Mouse (Mus musculus) gastrocnemius, postnatal 10 days (tissue): ENCODE data around the gene Cdk12. TPM values are rescaled to one million over a fixed set of nuclear protein-coding genes. Genes with fewer than 3 reads are reported as not detected.

ENCODE experiments used
- DNase-seq: peaks from one replicate; pipeline ENCODE4 v3.0.0; 2021; ENCODE audit warnings: mixed read lengths
- total RNA-seq, 2 experiments: library from RNA; stranded (reverse); gene quantifications; 2 replicates each; pipeline ENCODE4 v1.2.3; 2021

Cdk12 gene
- total RNA-seq, 2 experiments from 2014 or later = 16.6 to 25.1 TPM

DNA sequence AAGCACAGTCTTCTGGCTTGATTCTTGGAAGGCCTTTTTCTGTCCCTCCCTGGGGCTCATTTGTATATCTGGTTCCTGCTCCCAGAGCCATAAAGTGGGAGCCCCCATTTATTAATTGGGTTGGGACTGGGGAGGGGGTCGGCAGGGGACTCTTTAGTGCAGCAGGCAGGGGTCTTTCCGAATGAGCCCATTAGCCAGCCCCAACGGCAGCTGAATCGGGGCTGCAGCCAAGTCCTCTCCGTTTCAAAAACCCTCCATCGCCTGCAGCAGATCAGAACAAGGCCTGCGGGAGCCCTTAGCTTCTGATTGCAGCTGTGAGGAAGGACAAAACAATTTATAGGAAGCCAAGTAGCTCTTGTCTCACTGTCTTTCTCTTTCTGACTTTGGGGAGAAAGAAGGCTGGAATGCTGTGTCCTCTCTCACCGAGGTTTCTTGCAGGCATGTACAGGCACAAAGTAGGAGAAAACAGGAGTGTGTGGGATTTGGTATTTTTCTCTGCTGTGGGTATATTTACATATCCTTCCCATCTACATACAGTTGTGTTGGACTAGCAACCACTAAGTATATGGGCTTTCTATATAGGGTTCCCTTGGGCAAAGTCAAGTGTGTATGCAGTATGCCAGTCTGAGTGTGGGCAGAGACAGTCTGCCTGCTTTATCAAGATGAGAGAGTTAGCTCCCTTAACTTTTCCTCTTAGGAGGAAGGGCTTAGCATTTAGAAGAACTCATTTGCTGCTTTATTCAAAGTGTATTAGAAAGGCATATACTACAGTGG is 58.0 kb downstream of the Cdk12 start:
- DNase-seq = no peak

DNA sequence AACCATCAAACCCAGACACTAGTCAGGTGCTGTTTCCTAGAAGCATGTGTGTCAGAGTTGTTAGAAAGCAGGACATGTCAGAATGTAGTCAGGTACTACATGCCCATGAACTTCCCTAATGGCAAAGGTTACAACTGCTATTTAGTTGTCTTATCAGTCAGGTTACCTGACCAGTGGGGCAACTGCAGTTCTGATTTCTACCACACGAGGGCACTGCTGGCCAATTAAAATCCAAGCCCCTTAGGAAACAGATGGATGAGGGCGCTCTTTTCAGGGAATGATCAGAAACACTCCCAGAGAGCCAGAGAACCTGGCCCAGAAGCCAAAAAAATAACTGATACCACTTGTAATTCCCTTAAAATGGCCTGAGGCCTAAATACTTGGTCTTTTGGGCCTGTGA is 62.2 kb downstream of the Cdk12 start:
- DNase-seq = peak; percentile 83

DNA sequence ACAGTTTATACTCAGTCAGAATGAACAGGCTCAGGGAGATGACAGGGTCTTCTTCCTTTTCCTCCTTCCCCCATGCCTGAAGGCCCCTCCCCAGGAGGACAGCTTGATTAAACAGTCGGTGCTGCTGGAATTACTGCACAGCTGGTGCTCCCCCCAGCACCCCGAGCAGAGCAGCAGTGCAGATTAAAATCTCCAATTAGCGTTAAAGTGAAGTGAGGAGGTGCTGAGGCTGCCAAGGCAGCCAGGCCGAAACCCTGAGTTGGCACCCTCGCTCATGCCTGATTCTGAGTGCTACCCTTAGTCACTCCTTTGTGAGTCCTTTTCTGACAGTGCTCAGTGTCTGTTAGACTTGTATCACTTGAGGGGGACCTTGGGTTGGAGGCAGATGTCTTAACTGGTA is 63.0 kb downstream of the Cdk12 start:
- no peak for DNase-seq

DNA sequence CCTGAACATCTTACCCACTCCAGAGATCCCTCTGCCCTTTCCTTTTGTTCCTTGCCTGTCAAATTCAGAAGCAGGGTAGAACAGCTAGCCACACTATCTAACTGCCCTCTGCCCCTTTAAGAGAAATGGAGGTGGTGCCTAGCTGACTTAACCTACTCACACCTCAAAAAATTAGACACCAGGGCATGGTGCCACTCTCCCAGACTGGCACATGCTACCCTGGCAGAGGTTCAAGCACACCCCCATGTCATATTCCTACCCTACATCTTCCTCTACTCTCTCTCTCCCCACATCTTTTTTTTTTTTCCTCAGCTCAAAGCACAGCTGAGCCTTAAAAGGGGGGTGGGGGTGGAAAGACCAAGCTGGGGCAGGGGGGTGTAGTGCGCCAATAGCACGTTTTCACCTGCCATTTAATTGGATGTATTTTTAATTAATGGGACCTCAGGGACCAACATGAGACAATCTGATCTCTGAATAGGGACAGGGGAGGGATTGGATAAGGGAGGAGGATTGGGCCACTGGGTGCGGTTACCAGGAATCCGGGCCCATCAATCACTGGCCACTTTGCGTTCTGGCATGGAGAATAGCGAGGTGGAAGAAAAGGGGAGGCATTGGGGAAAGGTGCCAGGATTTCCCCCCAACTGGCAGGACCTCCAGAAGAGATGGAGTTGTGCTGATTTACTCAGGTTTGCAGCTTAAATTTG is 64.0 kb downstream of the Cdk12 start:
- DNase-seq = no peak

DNA sequence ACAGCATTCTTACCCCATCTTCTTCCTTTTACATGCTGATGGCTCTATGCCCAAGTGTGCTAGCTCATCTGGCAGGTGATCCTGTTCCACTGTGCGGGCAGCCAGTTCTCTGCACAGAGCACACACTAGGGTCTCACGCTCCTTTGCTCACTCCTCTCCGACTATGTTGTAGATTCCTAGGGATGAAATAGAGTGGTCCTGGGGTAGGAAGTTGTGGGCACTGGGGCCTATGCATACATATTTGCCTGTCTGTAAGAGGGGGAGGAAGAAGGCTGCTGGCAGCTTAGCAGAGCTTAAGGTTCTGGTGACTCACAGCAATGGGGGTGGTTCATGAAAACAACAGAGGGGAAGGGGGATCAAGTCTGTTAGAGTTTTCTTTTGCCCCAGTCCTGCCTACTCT is 67.2 kb downstream of the Cdk12 start:
- DNase-seq = no peak

DNA sequence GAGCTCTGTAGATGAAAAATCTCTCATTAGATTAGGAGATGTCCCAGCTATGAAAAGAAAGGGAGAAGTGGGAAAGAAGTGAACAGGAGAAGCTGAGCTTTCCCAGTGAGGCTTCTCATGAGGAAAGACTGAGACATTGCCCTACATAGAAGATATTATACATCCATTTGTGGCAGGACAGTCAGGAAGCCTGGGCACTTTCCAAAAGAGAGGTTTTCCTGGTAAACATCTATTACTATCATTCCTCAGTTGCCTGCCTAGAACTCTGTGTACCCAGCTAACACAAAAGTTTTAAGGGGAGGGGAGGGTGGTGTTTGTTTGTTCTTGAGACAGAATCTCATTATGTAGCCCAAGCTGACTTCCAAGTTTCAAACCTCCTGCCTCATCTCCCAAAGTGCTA is 67.6 kb downstream of the Cdk12 start:
- no peak for DNase-seq

DNA sequence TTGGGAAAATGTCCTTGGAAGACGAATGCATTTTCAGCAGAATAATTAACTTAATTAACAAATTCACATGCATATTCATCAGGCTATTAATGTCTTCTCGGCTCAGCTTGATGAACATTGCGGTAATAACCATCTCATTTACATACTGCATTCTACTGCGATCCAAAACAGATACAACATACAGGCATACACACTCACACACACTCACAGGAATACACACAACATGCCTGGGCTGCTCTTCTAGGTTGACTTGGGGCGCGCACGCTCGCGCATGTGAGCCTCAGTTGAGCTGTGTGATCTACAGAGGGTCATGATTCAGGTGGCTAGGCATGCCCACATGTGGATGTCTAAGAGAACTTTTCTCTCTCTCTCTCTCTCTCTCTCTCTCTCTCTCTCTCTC is 80.9 kb downstream of the Cdk12 start:
- no peak for DNase-seq

DNA sequence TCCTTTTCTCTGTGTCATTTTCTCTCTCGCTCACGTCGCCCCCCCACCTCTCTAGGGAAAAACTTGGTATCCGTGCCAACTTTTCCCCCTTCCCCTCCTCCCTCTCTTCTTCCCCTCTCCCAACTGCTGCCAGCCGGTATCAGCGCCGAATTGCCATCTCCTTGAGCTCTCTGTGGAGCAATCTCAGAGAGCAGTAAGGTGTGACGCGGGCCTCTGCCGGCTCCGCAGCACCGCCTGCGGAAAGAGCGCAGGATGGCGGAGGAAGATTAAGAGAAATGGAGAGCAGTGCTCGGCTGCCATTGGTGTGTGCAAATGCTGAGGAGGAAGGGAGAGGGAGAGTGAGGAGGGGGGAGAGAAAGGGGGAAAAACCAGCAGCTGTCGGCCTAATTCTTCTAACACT is 81.4 kb downstream of the Cdk12 start:
- no peak for DNase-seq

DNA sequence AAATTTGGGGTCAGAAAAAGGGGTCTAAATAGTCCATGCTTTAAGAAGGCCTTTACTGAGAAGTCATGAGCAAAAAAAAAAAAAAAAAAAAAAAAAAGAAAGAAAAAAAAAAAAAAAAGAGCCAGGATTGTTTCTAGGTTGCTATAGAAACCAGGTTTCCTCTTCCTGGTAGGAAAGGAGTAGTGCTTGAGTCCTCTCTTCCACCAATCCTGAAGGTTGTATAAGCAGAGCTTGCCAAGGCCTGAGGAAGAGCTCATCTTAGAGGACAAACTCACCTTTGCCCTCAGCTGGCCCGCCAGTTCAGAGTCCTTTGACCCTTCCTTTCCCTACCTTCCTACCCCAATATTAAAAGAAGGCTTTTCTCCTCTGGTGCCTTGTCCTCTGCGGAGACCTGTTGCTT is 82.5 kb downstream of the Cdk12 start:
- DNase-seq = no peak

DNA sequence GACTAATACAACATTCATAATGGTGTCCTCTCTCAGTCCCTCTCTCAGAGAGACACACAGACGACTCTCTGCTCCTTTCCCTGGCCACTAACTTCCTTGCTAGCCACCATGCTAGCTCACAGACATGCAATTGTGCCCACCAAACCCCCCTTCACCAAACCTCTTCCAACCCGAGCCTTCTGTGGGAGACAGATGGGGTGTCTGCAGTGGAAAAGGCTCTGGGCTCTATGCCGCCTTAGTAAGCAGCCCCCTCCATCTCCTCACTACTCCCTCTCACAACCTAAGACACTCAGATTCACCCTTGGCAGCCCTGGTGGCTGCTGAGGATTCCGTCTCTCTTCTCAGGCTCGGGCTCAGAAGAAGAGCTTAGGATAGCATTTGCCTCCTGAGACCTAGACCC is 84.7 kb downstream of the Cdk12 start:
- DNase-seq = no peak

DNA sequence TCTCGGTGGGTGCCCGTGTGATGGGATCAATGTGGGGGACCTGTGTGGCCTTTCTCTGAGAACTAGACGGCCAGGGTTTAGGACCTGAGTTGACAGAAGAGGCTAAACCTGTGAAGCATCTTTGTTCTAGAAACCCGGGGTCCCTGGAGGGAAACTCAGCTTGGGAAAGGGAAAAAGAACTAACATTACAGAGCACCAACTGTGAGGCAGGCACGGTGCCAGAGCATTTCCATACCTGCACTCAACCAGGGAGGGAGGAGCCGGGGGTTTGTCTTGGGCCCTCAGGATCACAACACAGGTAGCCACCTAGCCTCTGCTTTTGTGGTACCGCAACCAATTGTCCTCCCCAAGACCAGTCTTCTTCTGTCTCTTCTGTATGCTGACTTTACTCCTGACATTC is 85.1 kb downstream of the Cdk12 start:
- no peak for DNase-seq

DNA sequence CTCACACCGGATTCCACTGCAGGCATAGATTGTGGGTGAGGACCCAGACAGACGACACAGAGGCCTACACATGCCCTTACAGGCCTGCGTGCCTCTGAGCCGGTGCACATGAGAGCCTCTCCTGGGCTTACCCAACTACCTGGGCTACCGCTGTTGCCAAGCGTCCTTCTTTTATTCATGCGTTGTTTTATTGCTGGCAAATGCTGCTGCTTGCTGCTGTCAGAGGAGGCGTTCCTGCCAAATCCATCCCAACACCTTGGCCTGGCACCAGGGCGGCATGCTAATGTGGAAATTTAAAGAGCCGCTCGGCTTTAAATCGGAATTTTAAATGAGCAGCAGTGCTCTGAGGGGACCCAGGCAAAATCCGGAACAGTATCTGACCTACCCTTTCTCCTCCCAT is 87.0 kb downstream of the Cdk12 start:
- no peak for DNase-seq

DNA sequence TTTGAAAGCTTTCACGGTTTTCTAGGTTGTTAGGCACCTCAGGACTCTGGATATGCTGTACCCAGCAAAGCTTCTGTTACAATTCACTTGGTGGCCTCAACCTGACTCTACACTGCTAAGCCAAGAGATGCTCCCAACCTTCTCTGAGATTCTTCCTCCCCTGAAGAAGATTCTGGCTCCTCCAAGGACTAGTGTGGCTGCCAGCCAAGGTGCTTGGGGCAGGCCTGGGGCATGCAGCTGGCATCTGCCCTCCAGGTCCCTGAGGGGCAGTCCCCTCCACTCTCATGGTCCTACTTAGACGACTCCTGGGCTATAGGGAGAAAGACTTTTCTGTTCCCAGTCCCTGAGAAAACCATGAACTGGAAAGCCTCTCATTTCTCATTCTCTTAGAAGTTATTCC is 88.0 kb downstream of the Cdk12 start:
- no peak for DNase-seq

DNA sequence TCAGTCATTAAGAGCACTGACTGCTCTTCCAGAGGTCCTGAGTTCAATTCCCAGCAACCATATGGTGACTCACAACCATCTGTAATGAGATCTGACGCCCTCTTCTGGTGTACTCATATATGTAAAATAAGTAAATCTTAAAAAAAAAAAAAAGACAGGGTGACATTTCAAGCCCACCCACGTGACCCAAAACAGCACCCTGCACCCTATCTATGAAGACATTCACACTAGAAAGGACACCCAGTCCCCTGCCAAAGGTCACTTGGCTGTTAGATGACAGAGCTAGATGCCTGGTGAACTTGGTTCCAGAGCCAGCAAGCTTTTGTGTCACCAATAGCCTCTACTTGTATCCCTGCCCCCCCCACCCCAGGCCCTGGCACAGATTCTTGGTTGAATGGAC is 90.2 kb downstream of the Cdk12 start:
- DNase-seq = no peak

DNA sequence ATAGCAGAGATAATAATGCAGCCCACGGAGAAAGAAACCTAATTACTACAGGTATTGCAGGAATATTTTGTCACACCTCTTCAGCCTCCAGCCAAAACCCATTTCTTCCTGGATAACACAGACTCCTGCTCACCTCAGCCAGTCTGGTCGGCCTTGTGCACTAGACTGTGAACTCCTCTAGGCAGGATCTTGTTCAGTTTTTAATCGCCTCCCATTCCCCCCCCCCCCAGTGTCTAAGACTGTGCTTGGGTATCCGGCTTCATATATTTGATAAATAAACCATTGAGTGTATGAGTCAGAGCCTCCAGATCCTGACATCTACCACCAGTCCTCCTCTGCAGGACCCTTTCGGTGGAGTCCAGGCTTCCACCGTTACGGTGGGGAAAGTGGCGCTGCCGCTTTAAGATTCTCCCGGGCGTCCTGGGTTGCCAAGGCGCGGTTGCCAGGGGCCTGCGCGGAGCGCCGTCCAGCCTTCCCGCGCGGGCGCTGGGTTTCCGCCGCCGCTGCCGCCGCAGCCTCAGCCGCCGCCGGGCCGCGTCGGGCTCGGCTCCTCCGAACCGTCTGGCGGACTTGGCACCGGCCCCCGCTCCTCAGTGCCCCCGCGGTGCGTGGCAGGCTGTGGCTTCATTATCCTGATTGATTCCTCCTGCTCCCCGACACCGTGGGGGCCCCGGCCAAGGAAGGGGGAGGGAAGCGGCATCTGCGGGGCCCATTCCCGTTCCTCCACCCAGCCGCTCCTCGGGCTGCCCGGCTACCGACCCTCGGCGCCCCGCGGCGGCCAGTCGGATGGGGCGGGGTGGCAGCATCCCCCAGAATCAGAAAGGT is 91.5 kb downstream of the Cdk12 start:
- DNase-seq = peak; percentile 75

DNA sequence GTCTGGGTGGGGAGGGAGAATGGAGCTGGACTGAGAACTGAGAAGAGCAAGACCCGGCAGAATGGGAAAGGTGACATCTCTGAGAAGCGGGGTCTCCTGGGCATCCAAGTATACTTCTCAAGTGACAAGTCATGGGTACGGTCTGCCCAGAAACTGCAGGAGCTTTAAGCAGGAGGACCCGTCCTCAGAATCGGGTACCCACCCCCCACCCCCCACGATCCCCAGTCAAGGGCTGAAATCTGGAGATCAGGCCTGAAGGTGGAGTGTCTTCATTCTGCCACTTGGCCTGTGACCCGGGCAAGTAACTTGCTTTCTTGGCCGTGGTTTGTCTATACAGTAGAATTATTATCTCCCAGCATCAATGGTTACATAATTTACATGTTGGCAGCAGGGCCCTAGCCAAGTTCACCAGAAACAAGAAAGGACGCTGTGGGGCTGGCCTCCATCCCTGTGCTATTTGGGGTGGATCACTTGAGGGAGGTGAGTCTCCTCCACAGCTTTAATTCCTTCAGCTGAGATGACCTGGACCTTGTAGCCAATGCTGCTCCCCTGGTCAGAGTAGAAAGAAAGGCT is 92.2 kb downstream of the Cdk12 start:
- no peak for DNase-seq

DNA sequence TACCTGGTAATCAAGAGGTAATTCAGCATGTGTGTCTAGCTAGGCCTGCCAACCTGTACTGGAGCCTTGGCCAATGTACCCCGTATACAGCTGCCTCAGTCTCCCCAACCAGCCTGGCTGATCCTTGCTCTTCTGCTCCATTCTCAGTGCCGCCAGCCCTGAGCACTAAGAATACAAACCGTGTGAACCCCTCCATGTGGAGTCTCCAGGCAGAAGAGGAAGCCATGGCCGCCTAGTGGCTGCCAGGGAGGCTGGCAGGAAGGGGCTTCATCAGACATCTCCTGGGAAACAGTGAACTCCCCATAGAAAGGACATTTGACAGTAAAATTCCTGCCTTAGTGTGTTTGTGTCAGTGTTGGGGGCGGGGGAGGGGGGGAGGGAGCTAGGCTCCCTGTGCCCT is 93.4 kb downstream of the Cdk12 start:
- DNase-seq = no peak

DNA sequence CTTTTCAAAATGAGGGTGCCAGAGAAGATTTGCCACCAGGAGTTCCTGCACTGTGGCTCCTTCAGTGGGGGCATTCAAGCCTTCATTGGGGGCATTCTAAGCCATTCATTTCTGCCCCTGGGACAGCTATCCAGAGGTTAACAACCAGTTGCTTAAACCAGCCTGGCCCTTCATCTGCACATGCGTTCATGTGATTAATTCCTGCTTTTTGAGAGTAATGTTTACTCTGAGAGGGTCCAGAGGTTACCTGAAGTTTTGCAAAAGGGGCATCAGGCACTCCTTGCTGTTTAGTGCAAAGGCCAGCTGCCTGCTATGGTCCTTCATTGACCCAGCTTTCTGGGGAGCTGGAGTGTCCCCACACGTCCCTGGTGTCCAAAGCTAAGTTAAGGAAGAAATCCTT is 94.1 kb downstream of the Cdk12 start:
- DNase-seq = no peak

DNA sequence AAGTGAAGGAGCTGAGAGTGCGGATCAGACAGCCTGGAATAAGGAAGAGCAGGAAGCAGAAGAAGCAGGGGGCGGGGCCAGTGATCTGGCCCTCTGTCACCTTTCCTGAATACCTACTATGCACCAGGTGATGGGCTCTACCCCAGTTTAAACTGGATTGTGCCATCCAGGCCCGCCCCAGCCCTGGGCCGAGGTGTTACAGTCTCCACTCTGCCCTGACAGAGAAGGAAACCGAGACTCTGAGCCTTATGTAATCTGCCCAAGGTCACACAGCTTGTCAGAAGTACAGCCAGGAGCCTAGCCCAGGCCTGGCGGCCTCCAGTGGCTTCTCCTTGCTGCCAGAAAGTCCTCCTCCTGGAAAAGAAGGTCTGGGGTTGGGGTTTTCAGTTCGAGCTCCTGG is 94.9 kb downstream of the Cdk12 start:
- no peak for DNase-seq

DNA sequence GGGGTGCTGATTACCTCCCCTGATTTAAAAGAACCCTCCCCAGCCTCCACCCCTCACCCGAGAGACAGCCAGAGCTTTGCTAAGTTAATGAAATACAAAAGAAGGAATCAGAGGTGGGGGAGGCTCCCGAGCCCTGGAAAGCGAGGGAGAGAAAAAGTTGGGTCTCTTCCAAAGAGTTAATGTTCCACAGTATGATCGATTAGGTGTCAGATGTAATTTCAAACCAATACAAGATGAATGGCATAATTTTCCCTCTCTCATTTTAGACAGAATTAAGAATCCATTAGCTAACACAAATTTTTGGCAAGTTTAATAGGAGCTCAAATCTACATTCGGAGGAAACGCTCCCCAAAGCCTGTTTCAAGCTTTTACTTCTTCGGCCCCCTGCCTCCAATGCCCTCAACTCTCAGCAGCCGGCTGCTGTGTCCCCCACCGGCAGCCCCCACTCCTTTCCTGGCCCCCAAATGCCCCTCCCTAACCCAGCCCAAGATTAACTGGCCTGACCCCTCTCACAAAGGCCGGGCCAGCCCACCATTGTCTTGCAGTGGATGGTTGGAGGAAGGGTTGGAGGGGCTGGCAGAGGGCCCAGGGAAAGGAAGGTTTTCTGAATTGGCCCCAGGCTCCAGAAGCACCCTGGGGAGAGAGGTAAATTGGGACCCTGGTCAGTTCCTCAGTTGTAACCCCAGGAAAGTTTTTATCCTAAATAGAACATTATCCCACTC is 95.8 kb downstream of the Cdk12 start:
- no peak for DNase-seq

DNA sequence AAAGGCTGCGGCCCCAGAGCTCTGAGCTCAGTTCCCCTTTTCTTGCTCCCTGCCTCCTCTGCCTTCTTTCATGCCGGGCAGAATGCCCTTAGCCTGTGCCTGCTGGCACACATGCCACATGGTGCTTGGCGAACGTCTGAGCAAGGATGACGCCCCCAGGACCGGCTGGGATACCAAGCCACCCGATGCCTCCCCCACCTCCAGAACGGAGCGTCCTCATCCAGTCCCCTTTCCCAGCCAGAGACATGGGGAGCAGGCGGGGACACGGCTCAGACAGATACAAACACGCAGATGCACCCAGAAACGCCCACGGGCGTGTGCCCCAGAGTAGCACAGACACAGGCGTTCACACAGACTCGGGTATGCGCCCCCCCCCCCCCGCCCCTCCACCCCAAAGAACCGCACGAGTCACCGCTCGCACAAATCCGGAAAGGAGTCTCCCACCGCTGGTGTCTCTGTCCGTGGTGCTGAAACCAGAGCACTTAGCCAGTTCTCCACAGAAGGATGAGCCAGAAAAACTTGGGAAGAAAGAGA is 111.0 kb downstream of the Cdk12 start:
- DNase-seq = peak; percentile 76

DNA sequence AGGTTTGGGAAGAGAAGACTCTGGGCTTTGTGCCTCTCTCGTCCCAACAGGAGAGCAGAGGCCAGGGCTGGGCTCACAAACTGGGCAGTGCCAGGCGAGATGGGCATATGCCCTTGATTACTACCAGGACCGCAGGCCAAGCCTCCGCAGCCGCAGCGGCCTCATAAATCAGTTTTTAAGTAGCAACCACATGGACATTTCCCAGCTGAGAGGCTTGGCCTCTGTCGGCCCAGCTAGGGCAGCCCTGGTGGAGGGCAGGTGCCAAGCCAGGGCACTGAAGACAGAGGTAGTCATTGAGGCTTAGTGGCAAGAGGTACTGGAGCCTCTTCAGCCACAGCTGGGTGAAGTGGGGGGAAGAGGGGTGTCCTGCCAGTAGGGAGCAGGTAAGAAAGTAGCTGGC is 114.6 kb downstream of the Cdk12 start:
- no peak for DNase-seq
